In the genomic region with DNA sequence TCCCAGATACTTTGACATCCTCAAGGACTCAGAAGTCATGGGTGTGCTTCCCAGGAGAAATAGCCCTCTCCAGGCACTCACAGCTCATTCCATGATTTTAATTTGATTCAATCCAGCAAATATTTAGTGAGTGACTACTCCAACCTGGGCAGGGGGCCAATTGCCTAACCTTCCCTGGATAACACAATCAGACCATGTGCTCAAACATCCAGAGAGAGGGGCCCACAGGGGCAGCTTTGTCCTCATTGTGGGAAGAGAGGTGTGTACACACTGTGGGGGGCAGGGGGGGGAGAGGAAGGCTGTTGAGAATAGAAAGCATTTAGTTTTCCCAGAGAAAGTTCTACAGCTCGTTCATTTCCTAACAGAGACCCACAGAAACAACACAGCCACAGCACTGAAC, we compare ENCODE assay signal across 9 mouse cellular contexts.
DNase-seq lines count a peak whose midpoint lies in the region; ATAC-seq and TF ChIP-seq lines count a peak whose summit lies in the region.
"Had no signal": no experiment of that assay in that cellular context is flagged by ENCODE, and none has a peak within 500 bp of the region (broad histone marks: within the 10 kb centered on the region; RNA-seq: fewer than 3 reads in every experiment).

No protein-coding gene starts in this region.

- no peak overlapping the region for H3K4me3 ChIP-seq in hindbrain, embryonic 16.5 days (ENCODE audit: low read length)
- H3K4me3 ChIP-seq in stomach, postnatal 0 days (ENCODE audit: low read depth, low read length) = no peak overlapping the region

- DNase-seq in cerebellum, postnatal 10 days = peak; percentile 42 to 49
- no peak for DNase-seq in cerebellum, postnatal 36 days
- DNase-seq in testis, postnatal 10 days (ENCODE audit: low spot score) = peak; percentile 77
- DNase-seq in testis, postnatal 14 days (ENCODE audit: low spot score) = no peak
- DNase-seq in stomach, postnatal 0 days (ENCODE audit: low spot score) = peak; percentile 94
- DNase-seq in kidney, postnatal 14 days = no peak
- no peak for DNase-seq in spleen, postnatal 14 days (ENCODE audit: low spot score in 2 of 2)
- DNase-seq: thymus, postnatal 36 days had no signal

- no peaks in the 10 kb centered on the region for H3K4me1 ChIP-seq in hindbrain, embryonic 16.5 days (ENCODE audit: control insufficient read depth, insufficient read depth, low read depth, low read length)
- H3K4me1 ChIP-seq in stomach, postnatal 0 days (replicated peaks; ENCODE audit: control insufficient read depth, insufficient read depth) = no peaks in the 10 kb centered on the region

- H3K27me3 ChIP-seq in hindbrain, embryonic 16.5 days (replicated peaks; ENCODE audit: control insufficient read depth, insufficient read depth, low read length) = no peaks in the 10 kb centered on the region
- H3K27me3 ChIP-seq in stomach, postnatal 0 days (ENCODE audit: control insufficient read depth, insufficient read depth, low read length) = no peaks in the 10 kb centered on the region

- no peak overlapping the region for H3K27ac ChIP-seq in hindbrain, embryonic 16.5 days (ENCODE audit: low read depth, low read length)
- H3K27ac ChIP-seq in stomach, postnatal 0 days (replicated peaks) = peak overlapping the region; percentile 67; the same call in 1 of the 2 replicates

- no peak overlapping the region for H3K9ac ChIP-seq in hindbrain, embryonic 16.5 days (ENCODE audit: low read depth, low read length)
- no peak overlapping the region for H3K9ac ChIP-seq in stomach, postnatal 0 days (ENCODE audit: low read length)

- TF ChIP-seq EP300 in stomach, postnatal 0 days (optimal IDR thresholded peaks at IDR 0.05) = no peak

- no peaks in the 10 kb centered on the region for H3K9me3 ChIP-seq in hindbrain, embryonic 16.5 days (ENCODE audit: control insufficient read depth, low read length)
- no peaks in the 10 kb centered on the region for H3K9me3 ChIP-seq in stomach, postnatal 0 days (ENCODE audit: control insufficient read depth, low read length)

- WGBS in hindbrain, embryonic 16.5 days = 29% methylated on average over 1 of the region's 1 CpGs
- 3% methylated on average over 1 of the region's 1 CpGs for WGBS in stomach, postnatal 0 days

- no peaks in the 10 kb centered on the region for H3K36me3 ChIP-seq in hindbrain, embryonic 16.5 days (ENCODE audit: control insufficient read depth, insufficient read depth, low read length)
- no peaks in the 10 kb centered on the region for H3K36me3 ChIP-seq in stomach, postnatal 0 days (ENCODE audit: control insufficient read depth, insufficient read depth, low read length)

- ATAC-seq in hindbrain, embryonic 16.5 days = peak; percentile 64
- peak; percentile 89 for ATAC-seq in stomach, postnatal 0 days (ENCODE audit: low FRiP score, low TSS enrichment)

- TF ChIP-seq CTCF in stomach, postnatal 0 days (IDR thresholded peaks at IDR 0.05; ENCODE audit: low read depth) = no peak

- H3K4me2 ChIP-seq in hindbrain, embryonic 16.5 days (ENCODE audit: low read length) = no peak overlapping the region
- H3K4me2 ChIP-seq in stomach, postnatal 0 days (replicated peaks; ENCODE audit: low read depth) = no peak overlapping the region

Comparison
In these comparisons a context has a peak if more than half of its experiments do, and no peak if none do; other contexts are left out.
1. DNase-seq: peak in cerebellum, postnatal 10 days (2 of 2), testis, postnatal 10 days (single experiment) and stomach, postnatal 0 days (single experiment); none in cerebellum, postnatal 36 days (0 of 2), testis, postnatal 14 days (single experiment), kidney, postnatal 14 days (single experiment) and spleen, postnatal 14 days (0 of 2).